Mouse (Mus musculus): Measurements from ENCODE around the gene Rprd2. TPM values are rescaled to one million over a fixed set of nuclear protein-coding genes. Genes with fewer than 3 reads are reported as not detected.
A peak's percentile ranks its signal among the peaks of the same experiment; 100 is the strongest.
"Not testable (repeated sequence)": the region's sequence is repeated elsewhere in the genome, so short reads cannot be mapped to it uniquely, and the experiment has no call there.

Rprd2 gene
- 11.3 and 12.5 TPM in 2 replicates for polyA plus RNA-seq (2012; ENCODE audit: insufficient read depth, insufficient read length, missing spikeins)

- Histone ChIP-seq H3K4me3 (ENCODE audit: insufficient read depth, low read depth, low read length) (peak within 1 kb of the TSS; percentile 96), H3K27ac (replicated peaks; ENCODE audit: low read depth, low read length) (peak within 1 kb of the TSS; percentile 99), H3K4me1 (ENCODE audit: control insufficient read depth, insufficient read depth, insufficient read length, low read length) (no peaks in the 10 kb centered on the region; the same call in 1 of the 2 replicates)
Measured at GRCm38 (mm10) chr3:95818571-95819288, at the start of gene Rprd2. TSS of gene Rprd2 (minus strand) at chr3:95818863.

GRCm38 (mm10) chr3:95867408-95867807 is 48.7 kb upstream of the Rprd2 start:
- no peaks in the 10 kb centered on the region; the same call in 1 of the 2 replicates for H3K4me1 ChIP-seq (ENCODE audit: control insufficient read depth, insufficient read depth, insufficient read length, low read length)
- no peak overlapping the region for H3K27ac ChIP-seq (replicated peaks; ENCODE audit: low read depth, low read length)
- no peak overlapping the region for H3K4me3 ChIP-seq (ENCODE audit: insufficient read depth, low read depth, low read length)

GRCm38 (mm10) chr3:95866071-95866470 is 47.4 kb upstream of the Rprd2 start:
- no peak overlapping the region for H3K4me3 ChIP-seq (ENCODE audit: insufficient read depth, low read depth, low read length)
- H3K4me1 ChIP-seq (ENCODE audit: control insufficient read depth, insufficient read depth, insufficient read length, low read length) = no peaks in the 10 kb centered on the region; the same call in 1 of the 2 replicates
- H3K27ac ChIP-seq (replicated peaks; ENCODE audit: low read depth, low read length) = no peak overlapping the region

- Histone ChIP-seq H3K4me3 (ENCODE audit: insufficient read depth, low read depth, low read length) (no peak overlapping the region), H3K4me1 (ENCODE audit: control insufficient read depth, insufficient read depth, insufficient read length, low read length) (no peaks in the 10 kb centered on the region; the same call in 1 of the 2 replicates), H3K27ac (replicated peaks; ENCODE audit: low read depth, low read length) (no peak overlapping the region)
Measured at GRCm38 (mm10) chr3:95865571-95865970, 46.9 kb upstream of the Rprd2 start.

GRCm38 (mm10) chr3:95865050-95865449 is 46.4 kb upstream of the Rprd2 start:
- Histone ChIP-seq H3K4me3 (ENCODE audit: insufficient read depth, low read depth, low read length) (no peak overlapping the region), H3K4me1 (ENCODE audit: control insufficient read depth, insufficient read depth, insufficient read length, low read length) (no peaks in the 10 kb centered on the region; the same call in 1 of the 2 replicates), H3K27ac (replicated peaks; ENCODE audit: low read depth, low read length) (peak overlapping the region; percentile 56)

- Histone ChIP-seq H3K4me3 (ENCODE audit: insufficient read depth, low read depth, low read length) (no peak overlapping the region), H3K27ac (replicated peaks; ENCODE audit: low read depth, low read length) (no peak overlapping the region), H3K4me1 (ENCODE audit: control insufficient read depth, insufficient read depth, insufficient read length, low read length) (no peaks in the 10 kb centered on the region; the same call in 1 of the 2 replicates)
Measured at GRCm38 (mm10) chr3:95863578-95863977, 44.9 kb upstream of the Rprd2 start.

- H3K27ac ChIP-seq (replicated peaks; ENCODE audit: low read depth, low read length) = no peak overlapping the region
- no peaks in the 10 kb centered on the region; the same call in 1 of the 2 replicates for H3K4me1 ChIP-seq (ENCODE audit: control insufficient read depth, insufficient read depth, insufficient read length, low read length)
- no peak overlapping the region for H3K4me3 ChIP-seq (ENCODE audit: insufficient read depth, low read depth, low read length)
Measured at GRCm38 (mm10) chr3:95861796-95862195, 43.1 kb upstream of the Rprd2 start.

GRCm38 (mm10) chr3:95861216-95861615 is 42.6 kb upstream of the Rprd2 start:
- Histone ChIP-seq H3K4me1 (ENCODE audit: control insufficient read depth, insufficient read depth, insufficient read length, low read length) (no peaks in the 10 kb centered on the region; the same call in 1 of the 2 replicates), H3K27ac (replicated peaks; ENCODE audit: low read depth, low read length) (no peak overlapping the region), H3K4me3 (ENCODE audit: insufficient read depth, low read depth, low read length) (no peak overlapping the region)

GRCm38 (mm10) chr3:95860323-95860722 is 41.7 kb upstream of the Rprd2 start:
- no peak overlapping the region for H3K27ac ChIP-seq (replicated peaks; ENCODE audit: low read depth, low read length)
- H3K4me3 ChIP-seq (ENCODE audit: insufficient read depth, low read depth, low read length) = no peak overlapping the region

GRCm38 (mm10) chr3:95858278-95858677 is 39.6 kb upstream of the Rprd2 start:
- not testable (repeated sequence) for H3K4me1 ChIP-seq (ENCODE audit: control insufficient read depth, insufficient read depth, insufficient read length, low read length); H3K4me3 ChIP-seq (ENCODE audit: insufficient read depth, low read depth, low read length); H3K27ac ChIP-seq (replicated peaks; ENCODE audit: low read depth, low read length)

More at GRCm38 (mm10) chr3:95860323-95860722, 41.7 kb upstream of the Rprd2 start:
- H3K4me1 ChIP-seq (ENCODE audit: control insufficient read depth, insufficient read depth, insufficient read length, low read length) = no peaks in the 10 kb centered on the region; the same call in 1 of the 2 replicates

GRCm38 (mm10) chr3:95857050-95857449 is 38.4 kb upstream of the Rprd2 start:
- H3K27ac ChIP-seq (replicated peaks; ENCODE audit: low read depth, low read length); H3K4me3 ChIP-seq (ENCODE audit: insufficient read depth, low read depth, low read length); H3K4me1 ChIP-seq (ENCODE audit: control insufficient read depth, insufficient read depth, insufficient read length, low read length): not testable (repeated sequence)

- Histone ChIP-seq H3K27ac (replicated peaks; ENCODE audit: low read depth, low read length) (peak overlapping the region; percentile 46), H3K4me1 (ENCODE audit: control insufficient read depth, insufficient read depth, insufficient read length, low read length) (no peaks in the 10 kb centered on the region), H3K4me3 (ENCODE audit: insufficient read depth, low read depth, low read length) (peak overlapping the region; percentile 58)
Measured at GRCm38 (mm10) chr3:95856115-95856514, 37.5 kb upstream of the Rprd2 start.

GRCm38 (mm10) chr3:95855502-95856089 is 36.9 kb upstream of the Rprd2 start, which contains the start of gene Prpf3:
TSS of gene Prpf3 (minus strand) at chr3:95855885.
- H3K27ac ChIP-seq (replicated peaks; ENCODE audit: low read depth, low read length) = peak within 1 kb of the TSS; percentile 78
- H3K4me1 ChIP-seq (ENCODE audit: control insufficient read depth, insufficient read depth, insufficient read length, low read length) = no peaks in the 10 kb centered on the region
- H3K4me3 ChIP-seq (ENCODE audit: insufficient read depth, low read depth, low read length) = peak within 1 kb of the TSS; percentile 87

GRCm38 (mm10) chr3:95851317-95851716 is 32.7 kb upstream of the Rprd2 start:
- H3K27ac ChIP-seq (replicated peaks; ENCODE audit: low read depth, low read length) = no peak overlapping the region
- no peak overlapping the region for H3K4me3 ChIP-seq (ENCODE audit: insufficient read depth, low read depth, low read length)
- no peaks in the 10 kb centered on the region for H3K4me1 ChIP-seq (ENCODE audit: control insufficient read depth, insufficient read depth, insufficient read length, low read length)

- H3K4me1 ChIP-seq (ENCODE audit: control insufficient read depth, insufficient read depth, insufficient read length, low read length) = no peaks in the 10 kb centered on the region
- H3K27ac ChIP-seq (replicated peaks; ENCODE audit: low read depth, low read length) = no peak overlapping the region
- no peak overlapping the region for H3K4me3 ChIP-seq (ENCODE audit: insufficient read depth, low read depth, low read length)
Measured at GRCm38 (mm10) chr3:95850611-95851010, 31.9 kb upstream of the Rprd2 start.
